In genomic region chr16:21413819-21414218, GRCm38 (mm10) we compare ENCODE assay signal across 31 mouse cellular contexts.
"Had no signal": no experiment of that assay in that cellular context is flagged by ENCODE, and none has a peak within 500 bp of the region (broad histone marks: within the 10 kb centered on the region; RNA-seq: fewer than 3 reads in every experiment).

No protein-coding gene starts in this region.

- DNase-seq: left cerebral cortex, postnatal 4 days; liver; liver, embryonic 13.5 days; liver, postnatal 0 days; lung, adult 18-20 months; lung, adult 2 months; lung, embryonic 14.5 days; lung, postnatal 10 days; lung, postnatal 14 days; lung, postnatal 36 days; lung, postnatal 4 days; midbrain, embryonic 14.5 days had no signal

- H3K9ac ChIP-seq: limb, embryonic 12.5 days; limb, embryonic 13.5 days; limb, embryonic 15.5 days; liver, embryonic 12.5 days; liver, embryonic 13.5 days; liver, embryonic 14.5 days; liver, embryonic 15.5 days; liver, postnatal 0 days; lung, embryonic 14.5 days; lung, embryonic 15.5 days; midbrain, embryonic 12.5 days; midbrain, embryonic 13.5 days; neural tube, embryonic 12.5 days had no signal

- H3K9me3 ChIP-seq: limb, embryonic 10.5 days; limb, embryonic 12.5 days; limb, embryonic 13.5 days; limb, embryonic 15.5 days; liver, embryonic 12.5 days; liver, embryonic 13.5 days; liver, embryonic 15.5 days; lung, embryonic 15.5 days; megakaryocyte, embryonic 14.5 days; midbrain, embryonic 10.5 days; midbrain, embryonic 12.5 days; midbrain, embryonic 13.5 days; neural tube, embryonic 12.5 days had no signal

- H3K4me3 ChIP-seq: left cerebral cortex, adult 2 months; limb, embryonic 10.5 days; limb, embryonic 12.5 days; limb, embryonic 13.5 days; limb, embryonic 15.5 days; liver, embryonic 12.5 days; liver, embryonic 13.5 days; liver, embryonic 15.5 days; lung, embryonic 15.5 days; megakaryocyte, embryonic 14.5 days; midbrain, embryonic 10.5 days; midbrain, embryonic 12.5 days; midbrain, embryonic 13.5 days; myocyte; neural tube, embryonic 12.5 days had no signal

- H3K27me3 ChIP-seq: limb, embryonic 12.5 days; limb, embryonic 13.5 days; limb, embryonic 15.5 days; liver, embryonic 12.5 days; liver, embryonic 15.5 days; lung, embryonic 15.5 days; midbrain, embryonic 13.5 days; neural tube, embryonic 12.5 days had no signal

- ATAC-seq: liver, embryonic 12.5 days; liver, postnatal 0 days; lung, postnatal 0 days; midbrain, embryonic 13.5 days; midbrain, embryonic 16.5 days had no signal

- H3K27ac ChIP-seq: left cerebral cortex, adult 2 months; limb, embryonic 10.5 days; limb, embryonic 12.5 days; limb, embryonic 13.5 days; limb, embryonic 15.5 days; liver, embryonic 12.5 days; liver, embryonic 13.5 days; liver, embryonic 14.5 days; liver, embryonic 15.5 days; lung, embryonic 15.5 days; macrophage; midbrain, embryonic 10.5 days; midbrain, embryonic 12.5 days; midbrain, embryonic 13.5 days; neural tube, embryonic 12.5 days had no signal

- H3K4me2 ChIP-seq: limb, embryonic 12.5 days; limb, embryonic 13.5 days; limb, embryonic 15.5 days; liver, embryonic 11.5 days; liver, embryonic 12.5 days; liver, embryonic 13.5 days; liver, embryonic 15.5 days; lung, embryonic 14.5 days; lung, embryonic 15.5 days; midbrain, embryonic 12.5 days; midbrain, embryonic 13.5 days; neural tube, embryonic 12.5 days had no signal

- H3K4me1 ChIP-seq: limb, embryonic 12.5 days; limb, embryonic 13.5 days; limb, embryonic 15.5 days; lung, embryonic 15.5 days; midbrain, embryonic 12.5 days; midbrain, embryonic 13.5 days; neural tube, embryonic 12.5 days had no signal

- H3K36me3 ChIP-seq: limb, embryonic 10.5 days; limb, embryonic 12.5 days; limb, embryonic 13.5 days; limb, embryonic 15.5 days; liver, embryonic 12.5 days; liver, embryonic 13.5 days; liver, embryonic 15.5 days; lung, embryonic 15.5 days; midbrain, embryonic 10.5 days; midbrain, embryonic 12.5 days; midbrain, embryonic 13.5 days; neural tube, embryonic 12.5 days had no signal
